Comparison of ENCODE assay signal across 11 mouse cellular contexts in the genomic region with DNA sequence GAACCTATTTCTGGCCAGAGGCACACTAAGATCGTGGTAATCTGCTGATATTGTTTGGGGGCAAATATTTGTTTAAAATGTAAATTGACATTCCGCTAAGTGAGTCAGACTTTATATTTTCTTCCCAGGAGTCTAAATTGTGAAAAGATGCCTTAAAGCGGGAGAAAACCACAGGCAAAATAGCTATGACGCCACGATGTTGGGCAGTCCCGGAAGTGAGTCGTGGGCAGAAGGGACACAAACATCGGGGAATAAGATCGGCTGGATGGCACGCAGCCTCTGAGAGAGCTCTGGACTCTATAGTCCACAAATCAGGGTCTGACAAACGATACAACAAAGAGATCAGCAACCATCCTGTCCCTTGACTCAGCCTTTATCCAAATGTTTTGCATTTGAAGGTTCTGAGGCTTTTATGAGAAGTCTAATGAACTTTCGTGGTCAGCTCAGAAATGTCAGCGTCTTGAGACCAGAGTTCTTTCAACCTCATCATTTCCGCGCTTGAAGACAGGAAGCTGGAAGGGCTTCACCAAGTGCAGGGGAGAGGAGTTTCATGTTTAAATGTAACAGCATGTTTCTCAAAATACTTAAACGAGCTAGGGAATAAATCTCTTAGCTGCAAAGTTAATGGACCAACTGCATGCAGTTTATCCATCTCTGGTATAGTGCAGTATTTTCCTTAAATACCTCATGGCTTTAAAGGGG.
DNase-seq lines count a peak whose midpoint lies in the region; ATAC-seq and TF ChIP-seq lines count a peak whose summit lies in the region.
"Had no signal": no experiment of that assay in that cellular context is flagged by ENCODE, and none has a peak within 500 bp of the region (broad histone marks: within the 10 kb centered on the region; RNA-seq: fewer than 3 reads in every experiment).

No protein-coding gene starts in this region.

- peak overlapping the region; percentile 8; the same call in 1 of the 2 replicates for H3K4me2 ChIP-seq in hindbrain, embryonic 16.5 days (ENCODE audit: low read length)
- no peak overlapping the region for H3K4me2 ChIP-seq in midbrain, embryonic 14.5 days (ENCODE audit: low read length)
- H3K4me2 ChIP-seq: midbrain, embryonic 11.5 days had no signal

- H3K27me3 ChIP-seq in hindbrain, embryonic 16.5 days (replicated peaks; ENCODE audit: control insufficient read depth, insufficient read depth, low read length), result no peaks in the 10 kb centered on the region
- H3K27me3 ChIP-seq in hindbrain, embryonic 10.5 days (ENCODE audit: insufficient read depth, poor library complexity, severe bottlenecking), result no peaks in the 10 kb centered on the region
- no peaks in the 10 kb centered on the region for H3K27me3 ChIP-seq in heart, adult 2 months (ENCODE audit: control insufficient read depth, insufficient read depth, low read length)
- no peaks in the 10 kb centered on the region for H3K27me3 ChIP-seq in midbrain, embryonic 14.5 days (ENCODE audit: control insufficient read depth, insufficient read depth, low read length)

- intact Hi-C loops in heart, adult 2 months (cut with DNase I), result no loop called here

- H3K36me3 ChIP-seq in hindbrain, embryonic 16.5 days (ENCODE audit: control insufficient read depth, insufficient read depth, low read length), result no peaks in the 10 kb centered on the region
- no peaks in the 10 kb centered on the region for H3K36me3 ChIP-seq in hindbrain, embryonic 10.5 days
- no peaks in the 10 kb centered on the region for H3K36me3 ChIP-seq in heart, adult 2 months (ENCODE audit: control insufficient read depth, insufficient read depth, low read length)
- H3K36me3 ChIP-seq in midbrain, embryonic 14.5 days (ENCODE audit: control insufficient read depth, insufficient read depth, low read length), result no peaks in the 10 kb centered on the region

- H3K27ac ChIP-seq in hindbrain, embryonic 16.5 days (ENCODE audit: low read depth, low read length), result no peak overlapping the region
- H3K27ac ChIP-seq in hindbrain, embryonic 10.5 days, result no peak overlapping the region
- H3K27ac ChIP-seq in heart, adult 2 months, result no peak overlapping the region
- H3K27ac ChIP-seq in midbrain, embryonic 14.5 days (replicated peaks; ENCODE audit: low read depth, low read length), result no peak overlapping the region
- H3K27ac ChIP-seq: liver, embryonic 14.5 days had no signal

- DNase-seq in hindbrain, embryonic 10.5 days (ENCODE audit: low spot score), result no peak
- DNase-seq in right cerebral cortex, adult 18-20 months, result peak; percentile 2
- DNase-seq in right cerebral cortex, postnatal 14 days, result no peak
- DNase-seq in kidney, postnatal 4 days, result peak; percentile 27 to 32
- DNase-seq in heart, adult 2 months, result no peak
- DNase-seq in left cerebral cortex, adult 18-20 months (ENCODE audit: low spot score in 2 of 2), result no peak
- no peak for DNase-seq in midbrain, embryonic 14.5 days
- DNase-seq: cerebellum, adult 9-10 months had no signal

- no peaks in the 10 kb centered on the region for H3K79me2 ChIP-seq in heart, adult 2 months (replicated peaks; ENCODE audit: control insufficient read depth, insufficient read depth, low read length)

- TF ChIP-seq POLR2A in heart, adult 2 months (IDR thresholded peaks at IDR 0.05; ENCODE audit: insufficient read depth, low read depth, low read length), result no peak

- TF ChIP-seq EP300 in heart, adult 2 months (IDR thresholded peaks at IDR 0.05; ENCODE audit: insufficient read depth, low read depth, low read length), result no peak

- TF ChIP-seq CTCF in heart, adult 2 months (IDR thresholded peaks at IDR 0.05), result no peak

- no peaks in the 10 kb centered on the region for H3K9me3 ChIP-seq in hindbrain, embryonic 16.5 days (ENCODE audit: control insufficient read depth, low read length)
- no peaks in the 10 kb centered on the region for H3K9me3 ChIP-seq in hindbrain, embryonic 10.5 days
- H3K9me3 ChIP-seq in midbrain, embryonic 14.5 days (ENCODE audit: control insufficient read depth, low read length), result no peaks in the 10 kb centered on the region

- no peaks in the 10 kb centered on the region for H3K4me1 ChIP-seq in hindbrain, embryonic 16.5 days (ENCODE audit: control insufficient read depth, insufficient read depth, low read depth, low read length)
- H3K4me1 ChIP-seq in hindbrain, embryonic 10.5 days (replicated peaks), result no peaks in the 10 kb centered on the region
- no peaks in the 10 kb centered on the region for H3K4me1 ChIP-seq in heart, adult 2 months (ENCODE audit: control insufficient read depth, insufficient read depth, low read length)
- peaks cover 8% of the 10 kb centered on the region; the same call in 1 of the 2 replicates for H3K4me1 ChIP-seq in midbrain, embryonic 14.5 days (ENCODE audit: control insufficient read depth, insufficient read depth, low read length)

- WGBS in hindbrain, embryonic 16.5 days, result 67% methylated on average over 16 of the region's 16 CpGs
- WGBS in hindbrain, embryonic 10.5 days, result 84% methylated on average over 16 of the region's 16 CpGs
- 76% methylated on average over 16 of the region's 16 CpGs for WGBS in heart, adult 2 months
- 80% methylated on average over 16 of the region's 16 CpGs for WGBS in midbrain, embryonic 14.5 days

- H3K9ac ChIP-seq in hindbrain, embryonic 16.5 days (ENCODE audit: low read depth, low read length), result no peak overlapping the region
- no peak overlapping the region for H3K9ac ChIP-seq in heart, adult 2 months (ENCODE audit: low read depth, low read length)
- H3K9ac ChIP-seq in midbrain, embryonic 14.5 days (replicated peaks; ENCODE audit: low read length), result no peak overlapping the region
- H3K9ac ChIP-seq: liver, embryonic 14.5 days had no signal

- ATAC-seq in hindbrain, embryonic 16.5 days, result no peak
- ATAC-seq in midbrain, embryonic 14.5 days (ENCODE audit: low FRiP score, low TSS enrichment), result no peak

- no peak overlapping the region for H3K4me3 ChIP-seq in hindbrain, embryonic 16.5 days (ENCODE audit: low read length)
- no peak overlapping the region for H3K4me3 ChIP-seq in hindbrain, embryonic 10.5 days
- no peak overlapping the region for H3K4me3 ChIP-seq in heart, adult 2 months
- no peak overlapping the region for H3K4me3 ChIP-seq in midbrain, embryonic 14.5 days (replicated peaks; ENCODE audit: low read depth, low read length)

Comparison
In these comparisons a context has a peak if more than half of its experiments do, and no peak if none do; other contexts are left out.
1. DNase-seq: peak in right cerebral cortex, adult 18-20 months (single experiment) and kidney, postnatal 4 days (2 of 2); none in hindbrain, embryonic 10.5 days (single experiment), right cerebral cortex, postnatal 14 days (single experiment), heart, adult 2 months (0 of 2), left cerebral cortex, adult 18-20 months (0 of 2) and midbrain, embryonic 14.5 days (single experiment).